Mouse (Mus musculus): Measurements from ENCODE around the gene Prph.
"Not testable (repeated sequence)": the region's sequence is repeated elsewhere in the genome, so short reads cannot be mapped to it uniquely, and the experiment has no call there.

Gene Prph

DNA sequence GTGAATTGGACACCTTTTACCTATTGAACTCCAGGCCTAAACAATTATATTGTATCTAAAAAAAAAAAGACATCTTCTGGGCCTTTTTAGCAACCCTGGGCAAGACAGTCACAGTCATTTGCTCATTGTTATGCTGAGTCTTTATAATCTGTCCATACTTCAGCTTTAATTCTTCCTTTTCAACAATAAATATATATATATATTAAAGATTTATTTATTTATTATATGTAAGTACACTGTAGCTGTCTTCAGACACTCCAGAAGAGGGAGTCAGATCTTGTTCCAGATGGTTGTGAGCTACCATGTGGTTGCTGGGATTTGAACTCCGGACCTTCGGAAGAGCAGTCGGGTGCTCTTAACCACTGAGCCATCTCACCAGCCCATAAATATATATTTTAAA, 21.0 kb downstream of the Prph start:
- not testable (repeated sequence) for DNase-seq (ENCODE audit: low spot score)

- DNase-seq (ENCODE audit: low spot score), result no peak
These were observed 23.4 kb downstream of the Prph start for GRCm38 (mm10) chr15:99078181-99078910.

DNA sequence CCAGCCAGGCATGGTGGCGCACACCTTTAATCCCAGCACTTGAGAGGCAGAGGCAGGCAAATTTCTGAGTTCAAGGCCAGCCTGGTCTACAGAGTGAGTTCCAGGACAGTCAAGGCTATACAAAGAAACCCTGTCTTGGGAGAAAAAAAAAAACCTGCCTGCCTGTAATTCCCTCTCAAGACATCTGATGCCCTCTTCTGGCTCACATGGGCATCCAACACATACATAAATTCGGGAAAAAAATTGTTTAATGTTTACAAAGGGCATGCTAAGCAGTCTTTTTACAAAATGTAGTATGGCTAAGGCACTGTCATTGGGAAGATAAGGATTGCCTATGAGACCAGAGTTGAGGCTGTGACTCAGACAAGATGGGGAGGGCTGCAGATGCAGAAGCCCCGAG, 24.8 kb downstream of the Prph start:
- no peak for DNase-seq (ENCODE audit: low spot score)

- DNase-seq (ENCODE audit: low spot score), result no peak
These were observed 27.3 kb downstream of the Prph start for GRCm38 (mm10) chr15:99082322-99082721.

DNA sequence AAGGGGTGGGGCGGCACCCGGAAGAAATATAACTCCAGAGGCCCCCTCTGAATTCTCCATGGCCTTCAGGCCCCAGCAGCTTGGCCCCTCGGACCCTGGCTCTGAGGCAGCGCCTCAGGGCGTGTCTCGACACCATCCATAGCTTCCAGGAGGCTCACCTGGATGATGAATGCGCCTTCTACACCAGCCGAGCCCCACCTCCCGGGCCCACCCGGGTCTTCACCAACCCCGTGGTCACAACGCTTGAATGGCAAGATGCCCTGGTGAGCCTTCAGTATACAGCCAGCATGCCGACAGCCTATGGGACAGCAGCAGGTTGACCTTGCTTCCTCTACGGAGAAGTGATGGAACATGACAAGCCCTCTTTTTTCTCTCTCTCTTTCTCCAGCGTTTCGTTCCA, 27.9 kb downstream of the Prph start:
- DNase-seq (ENCODE audit: low spot score), result no peak

DNA sequence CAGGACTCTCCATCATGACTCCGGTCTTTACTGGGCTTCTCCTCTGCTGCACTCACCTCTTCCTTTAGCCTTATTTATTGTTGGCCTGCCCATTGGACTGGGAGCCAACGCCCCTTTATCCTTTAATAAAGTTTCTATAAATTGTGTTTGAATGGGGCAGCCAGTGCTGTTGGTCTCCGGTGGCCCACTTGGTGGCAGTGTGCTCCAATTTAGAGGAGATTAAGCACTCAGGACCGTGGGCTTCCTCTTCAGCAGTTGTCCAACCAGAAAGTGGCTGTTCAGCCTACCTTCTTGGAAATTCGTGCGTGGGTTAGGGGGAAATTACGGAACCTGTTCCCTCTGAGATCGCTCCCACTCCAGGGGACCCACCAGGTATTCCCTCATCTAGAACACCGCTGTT, 28.3 kb downstream of the Prph start:
- peak; percentile 38 for DNase-seq (ENCODE audit: low spot score)

DNA sequence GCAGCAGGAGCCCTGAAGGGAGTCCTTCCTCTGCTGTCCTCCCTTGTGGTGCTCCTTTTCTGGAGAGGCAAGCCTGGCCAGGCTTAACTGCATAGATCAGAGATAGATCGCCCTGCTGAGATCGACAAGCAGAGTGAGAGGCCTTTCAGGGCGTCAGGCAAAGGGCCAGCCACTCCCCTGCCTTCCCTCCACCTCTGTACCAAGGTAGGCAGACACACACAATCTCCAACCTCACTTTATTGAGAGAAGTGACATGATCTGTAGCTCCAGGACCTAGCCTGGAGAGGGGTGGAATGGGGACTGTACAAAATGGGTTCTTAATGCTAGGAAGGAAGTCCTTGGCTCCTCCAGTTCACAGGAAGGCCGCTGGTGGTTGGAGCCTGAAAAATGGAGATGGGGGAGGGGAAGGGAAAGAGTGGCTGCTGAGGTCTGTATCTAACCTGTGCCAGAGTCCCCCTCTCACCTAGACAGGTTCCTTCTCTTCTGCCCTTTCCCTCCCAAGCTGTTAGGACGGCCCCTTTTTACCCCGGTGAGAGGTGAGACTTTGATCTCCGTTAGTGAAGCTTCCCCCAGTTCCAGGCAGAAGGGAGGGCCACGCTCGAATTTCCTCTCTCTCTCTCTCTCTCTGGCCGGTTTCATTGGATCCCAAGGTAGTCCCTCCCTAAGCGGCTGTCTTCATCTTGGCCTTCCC, 29.0 kb downstream of the Prph start:
- DNase-seq (ENCODE audit: low spot score), result no peak

- no peak for DNase-seq (ENCODE audit: low spot score)
These were observed 29.6 kb downstream of the Prph start for GRCm38 (mm10) chr15:99084618-99085017.

- no peak for DNase-seq (ENCODE audit: low spot score)
These were observed 31.0 kb downstream of the Prph start for GRCm38 (mm10) chr15:99085997-99086396.

- DNase-seq (ENCODE audit: low spot score), result no peak
These were observed 32.5 kb downstream of the Prph start, which contains the start of gene C1ql4 for GRCm38 (mm10) chr15:99087253-99088075. Gene C1ql4 (minus strand): TSS chr15:99087817.

DNA sequence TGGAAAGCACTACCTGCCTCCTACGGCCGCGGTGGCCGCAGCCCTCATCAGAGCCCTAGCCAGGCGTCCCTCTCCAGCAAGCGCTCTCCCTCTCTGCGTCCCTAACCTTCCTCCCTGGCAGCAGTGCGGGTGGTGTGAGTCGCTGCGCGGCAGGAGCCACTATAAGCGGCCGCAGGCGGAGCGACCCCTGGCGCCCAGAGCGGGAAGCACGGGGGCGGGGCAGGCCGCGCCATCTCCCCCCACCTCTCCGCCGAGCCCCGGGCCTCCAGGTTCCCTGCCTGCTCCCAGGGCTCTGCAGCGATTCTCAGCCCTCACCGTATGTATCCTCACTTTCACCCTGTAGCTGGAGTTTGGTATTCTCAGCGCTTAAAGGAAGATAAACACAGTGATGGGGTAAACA, 33.3 kb downstream of the Prph start:
- peak; percentile 75 for DNase-seq (ENCODE audit: low spot score)

GRCm38 (mm10) chr15:99089069-99089468, 34.1 kb downstream of the Prph start:
- no peak for DNase-seq (ENCODE audit: low spot score)

DNA sequence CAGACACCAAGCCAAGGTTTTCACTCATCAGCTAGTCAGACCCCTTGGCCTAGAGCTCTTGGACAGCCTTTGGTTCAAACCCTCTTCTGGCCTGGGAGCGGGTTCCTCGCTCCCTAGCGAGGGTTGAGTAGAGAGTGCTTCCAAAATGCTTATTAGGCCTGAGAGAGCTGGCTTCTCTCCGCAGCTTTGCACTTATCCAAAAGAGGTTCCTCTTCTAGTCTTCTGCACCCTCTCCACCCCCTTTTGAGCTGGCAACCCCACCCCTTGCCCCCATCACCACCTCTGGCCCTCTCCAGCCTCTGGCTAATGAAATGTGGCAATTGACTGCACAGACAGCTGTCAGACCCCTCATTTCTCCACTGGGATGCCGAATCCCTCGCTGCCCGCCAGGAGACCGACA, 37.9 kb downstream of the Prph start, which contains the start of gene Dnajc22:
TSS of gene Dnajc22 (plus strand) at position 301 of the 400 bp plus-strand sequence.
- DNase-seq (ENCODE audit: low spot score), result no peak

- no peak for DNase-seq (ENCODE audit: low spot score)
These were observed 38.6 kb downstream of the Prph start for GRCm38 (mm10) chr15:99093291-99094258.

DNA sequence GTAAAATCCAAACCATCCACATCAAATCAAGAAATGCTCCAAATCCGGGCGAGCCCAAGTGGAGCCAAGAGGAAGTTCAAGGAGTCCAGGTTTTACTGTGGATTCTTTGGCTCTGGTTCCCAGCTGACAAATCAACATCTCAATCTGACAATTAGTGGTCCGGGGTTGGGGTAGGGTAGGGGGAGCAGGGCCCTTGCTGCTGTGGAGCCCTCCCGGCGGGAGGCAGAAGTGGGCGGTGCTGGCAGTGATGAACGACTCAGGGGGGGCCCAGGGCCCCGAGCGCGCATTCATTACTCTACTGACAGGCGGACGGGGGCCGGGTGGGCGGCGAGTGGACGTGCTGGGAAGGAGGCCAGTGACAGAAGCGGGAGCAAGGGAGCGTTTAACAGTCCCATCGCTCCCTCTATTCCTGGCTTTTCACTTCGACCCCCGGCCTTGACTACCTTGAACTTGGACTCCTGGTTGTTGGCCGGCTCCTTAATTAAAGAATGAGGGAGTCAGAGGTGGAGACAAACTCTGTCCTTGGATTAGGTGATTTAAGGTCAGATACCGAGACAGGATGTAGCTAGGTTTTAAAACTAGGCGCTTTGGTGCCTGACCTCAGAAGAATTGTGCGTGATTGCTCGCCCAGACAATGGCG, 39.8 kb downstream of the Prph start:
- DNase-seq (ENCODE audit: low spot score), result no peak

GRCm38 (mm10) chr15:99095356-99095755, 40.4 kb downstream of the Prph start:
- no peak for DNase-seq (ENCODE audit: low spot score)

DNA sequence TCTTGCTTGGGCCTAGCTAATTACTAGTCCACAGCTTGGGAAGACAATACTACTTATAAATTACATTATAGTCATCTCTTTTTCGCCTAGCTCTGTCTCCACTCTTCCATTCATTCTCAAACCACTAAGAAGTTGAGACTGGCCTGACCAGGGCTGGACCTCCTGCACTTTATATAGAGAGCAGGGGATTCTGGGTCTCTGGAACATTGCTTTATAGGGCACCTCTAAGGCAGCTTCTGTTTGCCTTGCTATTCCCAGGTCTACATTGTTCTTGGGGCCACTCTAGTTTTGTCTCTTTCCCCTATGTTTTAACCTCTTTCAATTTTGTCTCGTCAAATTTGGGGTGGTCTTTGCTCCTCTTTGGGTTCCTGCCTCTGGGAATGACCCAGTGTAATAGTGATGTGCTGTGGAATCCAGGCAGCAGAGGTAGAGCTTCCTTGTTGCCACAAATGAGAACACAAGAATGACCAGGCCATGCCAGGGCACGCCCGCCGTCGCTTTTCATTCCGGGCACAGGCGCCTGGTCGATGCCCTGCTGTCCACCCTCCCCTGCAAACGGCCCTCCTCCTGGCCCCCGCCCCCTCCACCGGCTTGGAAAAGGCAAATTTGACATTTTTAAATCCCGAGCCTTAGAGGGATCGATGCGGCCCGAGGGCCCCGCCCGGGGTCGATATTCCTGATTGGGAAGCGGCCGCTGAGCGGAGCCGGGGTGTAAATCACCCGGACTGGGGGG, 41.3 kb downstream of the Prph start:
- DNase-seq (ENCODE audit: low spot score), result no peak

- DNase-seq (ENCODE audit: low spot score), result no peak
These were observed 42.0 kb downstream of the Prph start for GRCm38 (mm10) chr15:99096831-99097500.

DNA sequence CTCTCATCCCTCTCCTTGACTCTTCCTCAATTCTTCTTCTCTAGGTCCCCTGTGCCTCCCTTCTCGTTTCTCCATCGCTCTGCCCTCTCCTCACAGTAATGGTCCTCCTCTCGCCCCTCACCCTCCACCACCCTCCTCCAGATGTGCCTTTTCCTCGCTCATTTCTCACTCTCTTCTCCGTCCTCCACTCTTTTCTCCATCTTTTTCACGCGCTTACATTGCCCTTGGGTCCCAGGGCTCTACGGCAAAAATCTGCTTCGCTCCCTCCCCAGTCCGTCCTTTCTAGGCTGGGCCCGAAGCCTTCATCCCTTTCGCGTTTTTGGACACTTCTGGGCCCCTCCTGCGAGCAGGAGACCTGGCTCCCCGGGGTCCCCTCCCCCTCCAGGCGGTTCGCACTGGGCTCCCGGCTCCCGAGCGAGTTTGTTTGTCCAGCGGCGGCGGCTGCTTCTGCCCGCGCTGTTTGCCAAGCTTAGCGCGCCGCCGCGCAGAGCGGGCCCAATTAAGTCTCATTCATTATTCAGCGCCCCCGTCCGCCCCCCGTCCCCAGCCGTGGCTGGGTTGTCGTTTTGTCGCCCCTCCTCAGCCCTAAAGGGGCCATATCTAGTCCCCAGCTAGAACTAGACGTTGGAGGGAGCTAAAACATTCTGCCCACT, 43.0 kb downstream of the Prph start:
- no peak for DNase-seq (ENCODE audit: low spot score)
